Mouse (Mus musculus): ENCODE measurements around the gene Slc12a7. TPM values are rescaled to one million over a fixed set of nuclear protein-coding genes. Genes with fewer than 3 reads are reported as not detected.

Slc12a7 gene
- total RNA-seq, 2 experiments from 2014 or later, result 160 to 180 TPM

- intact Hi-C loops (cut with DNase I), result no loop called here
Observed at GRCm38 (mm10) chr13:73804914-73805313, 72.0 kb downstream of the Slc12a7 start.

GRCm38 (mm10) chr13:73812936-73813335 is 80.0 kb downstream of the Slc12a7 start:
- DNase-seq, result peak; percentile 41 to 42

More at GRCm38 (mm10) chr13:73804914-73805313, 72.0 kb downstream of the Slc12a7 start:
- DNase-seq, result no peak

GRCm38 (mm10) chr13:73814181-73814580 is 81.3 kb downstream of the Slc12a7 start:
- no peak for DNase-seq
- intact Hi-C loops (cut with DNase I), result no loop called here

More at GRCm38 (mm10) chr13:73812936-73813335, 80.0 kb downstream of the Slc12a7 start:
- intact Hi-C loops (cut with DNase I), result no loop called here

GRCm38 (mm10) chr13:73816338-73816737 is 83.4 kb downstream of the Slc12a7 start:
- intact Hi-C loops (cut with DNase I), result no loop called here
- no peak for DNase-seq

- DNase-seq, result no peak
Observed at GRCm38 (mm10) chr13:73818921-73819320, 86.0 kb downstream of the Slc12a7 start.

GRCm38 (mm10) chr13:73821251-73821650 is 88.4 kb downstream of the Slc12a7 start:
- intact Hi-C loops (cut with DNase I), result no loop called here
- DNase-seq, result no peak

More at GRCm38 (mm10) chr13:73818921-73819320, 86.0 kb downstream of the Slc12a7 start:
- intact Hi-C loops (cut with DNase I), result no loop called here

- DNase-seq, result peak; percentile 77 to 86
- intact Hi-C loops (cut with DNase I), result loop anchor here (1.0 kb wide), 2 partner anchors 99 to 104 kb away; no protein-coding TSS in a partner anchor
Observed at GRCm38 (mm10) chr13:73822187-73822800, 89.4 kb downstream of the Slc12a7 start.

GRCm38 (mm10) chr13:73823711-73824110 is 90.8 kb downstream of the Slc12a7 start:
- DNase-seq, result no peak
- intact Hi-C loops (cut with DNase I), result no loop called here

- intact Hi-C loops (cut with DNase I), result no loop called here
- no peak for DNase-seq
Observed at GRCm38 (mm10) chr13:73827243-73827642, 94.3 kb downstream of the Slc12a7 start.

GRCm38 (mm10) chr13:73831486-73831885 is 98.6 kb downstream of the Slc12a7 start:
- intact Hi-C loops (cut with DNase I), result loop anchor here (1.0 to 10.0 kb wide), 2 partner anchors 76 to 473 kb away; no protein-coding TSS in a partner anchor
- peak; percentile 72 to 86 for DNase-seq

GRCm38 (mm10) chr13:73833809-73834208 is 100.9 kb downstream of the Slc12a7 start:
- intact Hi-C loops (cut with DNase I), result loop anchor here (10.0 kb wide), 1 partner anchor 471 kb away; no protein-coding TSS in a partner anchor
- DNase-seq, result no peak

- intact Hi-C loops (cut with DNase I), result loop anchor here (10.0 kb wide), 1 partner anchor 469 kb away; no protein-coding TSS in a partner anchor
- DNase-seq, result no peak
Observed at GRCm38 (mm10) chr13:73835791-73836190, 102.9 kb downstream of the Slc12a7 start.

- DNase-seq, result no peak
- intact Hi-C loops (cut with DNase I), result loop anchor here (10.0 kb wide), 1 partner anchor 468 kb away; no protein-coding TSS in a partner anchor
Observed at GRCm38 (mm10) chr13:73836491-73836890, 103.6 kb downstream of the Slc12a7 start.

GRCm38 (mm10) chr13:73837708-73838107 is 104.8 kb downstream of the Slc12a7 start:
- intact Hi-C loops (cut with DNase I), result loop anchor here (10.0 kb wide), 1 partner anchor 467 kb away; no protein-coding TSS in a partner anchor
- no peak for DNase-seq

GRCm38 (mm10) chr13:73839137-73839548 is 106.2 kb downstream of the Slc12a7 start:
- intact Hi-C loops (cut with DNase I), result loop anchor here (10.0 kb wide), 1 partner anchor 466 kb away; no protein-coding TSS in a partner anchor
- no peak for DNase-seq

- no peak for DNase-seq
- intact Hi-C loops (cut with DNase I), result loop anchor here (10.0 kb wide), 1 partner anchor 465 kb away; no protein-coding TSS in a partner anchor
Observed at GRCm38 (mm10) chr13:73839740-73840139, 106.8 kb downstream of the Slc12a7 start.

- intact Hi-C loops (cut with DNase I), result no loop called here
- DNase-seq, result peak; percentile 42 to 49
Observed at GRCm38 (mm10) chr13:73842696-73843095, 109.8 kb downstream of the Slc12a7 start.

GRCm38 (mm10) chr13:73846589-73847464 is 113.9 kb downstream of the Slc12a7 start:
- peak; percentile 24 to 39 for DNase-seq
- intact Hi-C loops (cut with DNase I), result no loop called here

- intact Hi-C loops (cut with DNase I), result no loop called here
- DNase-seq, result peak; percentile 89 to 92
Observed at GRCm38 (mm10) chr13:73847465-73847836, 114.6 kb downstream of the Slc12a7 start, which contains the start of gene Nkd2. TSS of gene Nkd2 (minus strand) at chr13:73847631.

Data from heart, postnatal 10 days (tissue).